Mouse (Mus musculus) heart, embryonic 14.5 days (tissue): ENCODE data around the gene Cers1. TPM values are rescaled to one million over a fixed set of nuclear protein-coding genes. Genes with fewer than 3 reads are reported as not detected.

Experiments used
- ATAC-seq: fragments of 200-750 bp; cut with Nextera tagmentation; 2 replicates; pipeline ENCODE4 v1.8.0; 2017; ENCODE audit warnings: low read depth, moderate TSS enrichment; ENCODE audit not compliant: insufficient number of reproducible peaks, insufficient read depth, low FRiP score
- H3K27ac ChIP-seq, 2 experiments: fragments of 200-500 bp in 1 of 2; fragments of 300-500 bp in 1 of 2; sonication (generic) in 1 of 2; replicated peaks in 1 of 2; 2 replicates each; pipeline ENCODE4 v1.5.1; 2012 to 2014; ENCODE audit warnings: low read depth in 2 of 2, low read length in 2 of 2, control low read depth in 1 of 2, mild to moderate bottlenecking in 1 of 2, mixed read lengths in 1 of 2; ENCODE audit not compliant: control insufficient read depth in 1 of 2, insufficient read depth in 1 of 2
- H3K27me3 ChIP-seq: fragments of 300-500 bp; sonication (generic); 2 replicates; pipeline ENCODE4 v1.6.1; 2014; ENCODE audit warnings: mild to moderate bottlenecking, low read length, control low read depth; ENCODE audit not compliant: control insufficient read depth, insufficient read depth
- H3K36me3 ChIP-seq: fragments of 300-500 bp; sonication (generic); 2 replicates; pipeline ENCODE4 v1.6.1; 2014; ENCODE audit warnings: mild to moderate bottlenecking, control low read depth, low read length, mixed read lengths; ENCODE audit not compliant: control insufficient read depth, insufficient read depth
- H3K4me1 ChIP-seq, 2 experiments: fragments of 200-500 bp in 1 of 2; fragments of 300-500 bp in 1 of 2; sonication (generic) in 1 of 2; 2 replicates each; pipeline ENCODE4 v1.6.1; 2012 to 2014; ENCODE audit warnings: low read length in 2 of 2, control low read depth in 1 of 2, mixed read lengths in 1 of 2; ENCODE audit not compliant: control insufficient read depth in 2 of 2, insufficient read depth in 2 of 2
- H3K4me2 ChIP-seq: fragments of 300-500 bp; sonication (generic); 2 replicates; pipeline ENCODE4 v1.6.1; 2014; ENCODE audit warnings: mild to moderate bottlenecking, low read length
- H3K4me3 ChIP-seq, 2 experiments: fragments of 200-500 bp in 1 of 2; fragments of 300-500 bp in 1 of 2; sonication (generic) in 1 of 2; 2 replicates each; pipeline ENCODE4 v1.5.1; 2012 to 2014; ENCODE audit warnings: low read length in 2 of 2, mild to moderate bottlenecking in 2 of 2, control low read depth in 1 of 2, low read depth in 1 of 2, moderate library complexity in 1 of 2; ENCODE audit not compliant: control insufficient read depth in 1 of 2, insufficient read depth in 1 of 2
- H3K9ac ChIP-seq: fragments of 300-500 bp; sonication (generic); 2 replicates; pipeline ENCODE4 v1.6.1; 2014; ENCODE audit warnings: mild to moderate bottlenecking, low read length
- H3K9me3 ChIP-seq: fragments of 300-500 bp; sonication (generic); 2 replicates; pipeline ENCODE4 v1.6.1; 2016; ENCODE audit warnings: low read length, control low read depth; ENCODE audit not compliant: control insufficient read depth
- WGBS: fragments of 180-500 bp; shearing (Covaris S2); extraction: QIAGEN DNeasy Blood & Tissue Kit; methylation state at CpG from one replicate; pipeline ENCODE4 v1.1.7; 2014; 5-methylcytosine and 5-hydroxymethylcytosine counted together
- polyA plus RNA-seq: library from polyadenylated mRNA; unstranded; fragments of >200 nt; fragmentation: Nextera tagmentation; extraction: Ambion mirVana; gene quantifications from 2 replicates; pipeline ENCODE4 v1.2.1, GENCODE M21; 2014

The Cers1 gene
- polyA plus RNA-seq, 1 experiment from 2014 or later = 2.3 TPM

GRCm38 (mm10) chr8:70278175-70278574 lies 37.4 kb upstream of the Cers1 start:
- no peak overlapping the region for H3K4me2 ChIP-seq
- ATAC-seq = no peak
- H3K4me1 ChIP-seq = peaks cover 24 to 28% of the 10 kb centered on the region in 2 experiments
- H3K4me3 ChIP-seq = no peak overlapping the region
- no peaks in the 10 kb centered on the region for H3K9me3 ChIP-seq
- 54% methylated on average over 15 of the region's 15 CpGs for WGBS
- no peaks in the 10 kb centered on the region for H3K36me3 ChIP-seq
- no peak overlapping the region for H3K9ac ChIP-seq
- 0 out of 4 replicates have a peak overlapping the region, but pooled peaks of 1 of the 2 experiments have one; percentile 14 for H3K27ac ChIP-seq
- H3K27me3 ChIP-seq = no peaks in the 10 kb centered on the region

GRCm38 (mm10) chr8:70279266-70279665 lies 36.3 kb upstream of the Cers1 start:
- H3K27me3 ChIP-seq = no peaks in the 10 kb centered on the region
- H3K4me2 ChIP-seq = no peak overlapping the region
- H3K9ac ChIP-seq = 0 out of 2 replicates have a peak overlapping the region, but pooled peaks have one; percentile 41
- H3K36me3 ChIP-seq = no peaks in the 10 kb centered on the region
- H3K9me3 ChIP-seq = no peaks in the 10 kb centered on the region
- H3K27ac ChIP-seq = peak overlapping the region; percentile 4 to 71; a peak in 2 of 4 replicates
- ATAC-seq = no peak
- peaks cover 24 to 31% of the 10 kb centered on the region in 2 experiments for H3K4me1 ChIP-seq
- H3K4me3 ChIP-seq = no peak overlapping the region
- WGBS = 37% methylated on average over 8 of the region's 8 CpGs

GRCm38 (mm10) chr8:70281001-70281400 lies 34.6 kb upstream of the Cers1 start:
- Histone ChIP-seq H3K4me2 (no peak overlapping the region), H3K4me1 (peaks cover 24 to 31% of the 10 kb centered on the region in 2 experiments), H3K36me3 (peaks cover 14% of the 10 kb centered on the region), H3K4me3 (no peak overlapping the region), H3K9me3 (no peaks in the 10 kb centered on the region), H3K27me3 (no peaks in the 10 kb centered on the region), H3K27ac (peak overlapping the region in 1 of 2 experiments; percentile 65; a peak in 2 of 4 replicates), H3K9ac (no peak overlapping the region)
- no peak for ATAC-seq
- 43% methylated on average over 3 of the region's 3 CpGs for WGBS

- Histone ChIP-seq H3K9ac (peak within 1 kb of the TSS; percentile 92), H3K27ac (peak within 1 kb of the TSS; percentile 36 to 65), H3K36me3 (peaks cover 31% of the 10 kb centered on the region), H3K4me2 (peak within 1 kb of the TSS; percentile 85), H3K27me3 (no peaks in the 10 kb centered on the region), H3K9me3 (no peaks in the 10 kb centered on the region), H3K4me3 (peak within 1 kb of the TSS; percentile 75 to 76), H3K4me1 (peaks cover 24 to 25% of the 10 kb centered on the region in 2 experiments)
- ATAC-seq = peak; percentile 80
- 2% methylated on average over 32 of the region's 36 CpGs for WGBS
Observed at GRCm38 (mm10) chr8:70282603-70283135, 32.9 kb upstream of the Cers1 start, which contains the start of gene Homer3. Gene Homer3, plus strand, starts transcription at chr8:70282827.

- no peaks in the 10 kb centered on the region for H3K9me3 ChIP-seq
- peak overlapping the region; percentile 75 to 76 for H3K4me3 ChIP-seq
- peak overlapping the region; percentile 92 for H3K9ac ChIP-seq
- no peaks in the 10 kb centered on the region for H3K27me3 ChIP-seq
- peak overlapping the region; percentile 85 for H3K4me2 ChIP-seq
- H3K4me1 ChIP-seq = peaks cover 21 to 23% of the 10 kb centered on the region in 2 experiments
- ATAC-seq = peak; percentile 11; the same call in 1 of the 2 replicates
- 1% methylated on average over 53 of the region's 55 CpGs for WGBS
- H3K36me3 ChIP-seq = peaks cover 37% of the 10 kb centered on the region
- H3K27ac ChIP-seq = peak overlapping the region; percentile 36 to 65
Observed at GRCm38 (mm10) chr8:70283136-70284077, 32.2 kb upstream of the Cers1 start.

GRCm38 (mm10) chr8:70284421-70284820 lies 31.2 kb upstream of the Cers1 start:
- peaks cover 11 to 14% of the 10 kb centered on the region in 2 experiments for H3K4me1 ChIP-seq
- 66% methylated on average over 5 of the region's 5 CpGs for WGBS
- peak overlapping the region in 1 of 2 experiments; percentile 75; a peak in 1 of 4 replicates for H3K4me3 ChIP-seq
- H3K27me3 ChIP-seq = no peaks in the 10 kb centered on the region
- H3K4me2 ChIP-seq = peak overlapping the region; percentile 85
- no peaks in the 10 kb centered on the region for H3K9me3 ChIP-seq
- no peak for ATAC-seq
- peaks cover 45% of the 10 kb centered on the region for H3K36me3 ChIP-seq
- no peak overlapping the region for H3K27ac ChIP-seq
- H3K9ac ChIP-seq = no peak overlapping the region

- no peak for ATAC-seq
- no peaks in the 10 kb centered on the region for H3K9me3 ChIP-seq
- H3K36me3 ChIP-seq = peaks cover 54% of the 10 kb centered on the region
- no peak overlapping the region for H3K27ac ChIP-seq
- no peaks in the 10 kb centered on the region for H3K27me3 ChIP-seq
- WGBS = 94% methylated on average over 15 of the region's 15 CpGs
- H3K4me2 ChIP-seq = no peak overlapping the region
- peaks cover 8 to 13% of the 10 kb centered on the region in 2 experiments; a peak in 3 of 4 replicates for H3K4me1 ChIP-seq
- no peak overlapping the region for H3K4me3 ChIP-seq
- no peak overlapping the region for H3K9ac ChIP-seq
Observed at GRCm38 (mm10) chr8:70285304-70285703, 30.3 kb upstream of the Cers1 start.
